Comparison of ENCODE assay signal across 25 mouse cellular contexts in genomic region chr11:32277736-32278457, GRCm38 (mm10). TPM values are rescaled to one million over a fixed set of nuclear protein-coding genes. Genes with fewer than 3 reads are reported as not detected.
A peak's percentile ranks its signal among the peaks of the same experiment; 100 is the strongest.
DNase-seq lines count a peak whose midpoint lies in the region; ATAC-seq and TF ChIP-seq lines count a peak whose summit lies in the region.
"Had no signal": no experiment of that assay in that cellular context is flagged by ENCODE, and none has a peak within 500 bp of the region (broad histone marks: within the 10 kb centered on the region; RNA-seq: fewer than 3 reads in every experiment).

No protein-coding gene starts in this region.

- 44% methylated on average over 21 of the region's 21 CpGs for WGBS in heart, embryonic 11.5 days (ENCODE audit: insufficient replicate concordance)
- 57% methylated on average over 21 of the region's 21 CpGs for WGBS in liver, embryonic 11.5 days
- 60% methylated on average over 21 of the region's 21 CpGs for WGBS in liver, embryonic 13.5 days (ENCODE audit: insufficient replicate concordance)

- no peaks in the 10 kb centered on the region for H3K4me1 ChIP-seq in heart, embryonic 11.5 days (ENCODE audit: control insufficient read depth, insufficient read depth, low read length)
- peaks cover 13% of the 10 kb centered on the region for H3K4me1 ChIP-seq in liver, embryonic 11.5 days (replicated peaks; ENCODE audit: control insufficient read depth, insufficient read depth, low read length)
- no peaks in the 10 kb centered on the region; a peak in 1 of 4 replicates for H3K4me1 ChIP-seq in ES-E14 (ENCODE audit: control insufficient read depth in 2 of 2, insufficient read depth in 2 of 2, low read length in 2 of 2, poor library complexity in 1 of 2)
- peaks cover 67% of the 10 kb centered on the region for H3K4me1 ChIP-seq in liver, embryonic 13.5 days (replicated peaks)
- H3K4me1 ChIP-seq: forebrain, embryonic 13.5 days; neural tube, embryonic 13.5 days had no signal

- peak; percentile 74 for ATAC-seq in heart, embryonic 11.5 days (replicated peaks; ENCODE audit: insufficient number of reproducible peaks, low FRiP score, low TSS enrichment)
- peak; percentile 27; the same call in 1 of the 2 replicates for ATAC-seq in liver, embryonic 11.5 days (replicated peaks; ENCODE audit: low FRiP score)
- no peak for ATAC-seq in liver, embryonic 13.5 days (ENCODE audit: low read depth)
- ATAC-seq: forebrain, embryonic 13.5 days; hindbrain, embryonic 16.5 days; intestine, postnatal 0 days had no signal

- in situ Hi-C loops in ES-E14 (cut with MboI; ENCODE audit: low sequenced_read_pairs in 2 of 2, unreplicated experiment in 2 of 2): no loop called here

- H3K4me3 ChIP-seq in heart, embryonic 11.5 days (ENCODE audit: low read depth, low read length): peak overlapping the region; percentile 33; the same call in 1 of the 2 replicates
- H3K4me3 ChIP-seq in liver, embryonic 11.5 days (ENCODE audit: low read depth, low read length): 0 out of 2 replicates have a peak overlapping the region, but pooled peaks have one; percentile 6
- H3K4me3 ChIP-seq in ES-E14 (ENCODE audit: insufficient read depth in 1 of 2, low read depth in 1 of 2, low read length in 2 of 2, poor library complexity in 1 of 2, severe bottlenecking in 1 of 2): peak overlapping the region; percentile 10 to 41; a peak in 3 of 4 replicates
- no peak overlapping the region for H3K4me3 ChIP-seq in liver, embryonic 13.5 days (replicated peaks)
- H3K4me3 ChIP-seq: forebrain, embryonic 13.5 days; neural tube, embryonic 13.5 days had no signal

- intact Hi-C loops in heart, postnatal 14 days (cut with DNase I): no loop called here

- H3K4me2 ChIP-seq in heart, embryonic 11.5 days: no peak overlapping the region; the same call in 1 of the 2 replicates
- no peak overlapping the region for H3K4me2 ChIP-seq in liver, embryonic 11.5 days
- no peak overlapping the region for H3K4me2 ChIP-seq in liver, embryonic 13.5 days
- H3K4me2 ChIP-seq: forebrain, embryonic 13.5 days; lung, embryonic 14.5 days; neural tube, embryonic 13.5 days had no signal

- DNase-seq in heart, postnatal 14 days: no peak
- DNase-seq in liver, embryonic 11.5 days (ENCODE audit: low spot score): no peak
- no peak for DNase-seq in liver
- no peak for DNase-seq in ES-E14 (ENCODE audit: low read depth, low spot score)
- no peak for DNase-seq in liver, embryonic 13.5 days
- DNase-seq in kidney, adult 11 months: no peak
- DNase-seq: adrenal gland, postnatal 25 days; cerebellum, adult 11 months; cerebellum, postnatal 10 days; embryo, embryonic 11 days; gastrocnemius, postnatal 36 days; lung, embryonic 14.5 days; lung, postnatal 36 days; thymus, postnatal 14 days had no signal

- H3K9me3 ChIP-seq in heart, embryonic 11.5 days (replicated peaks; ENCODE audit: control insufficient read depth, low read length): no peaks in the 10 kb centered on the region
- H3K9me3 ChIP-seq in liver, embryonic 11.5 days (ENCODE audit: control insufficient read depth, low read length): no peaks in the 10 kb centered on the region
- no peaks in the 10 kb centered on the region for H3K9me3 ChIP-seq in ES-E14 (ENCODE audit: control insufficient read depth, insufficient read depth, low read depth, low read length)
- no peaks in the 10 kb centered on the region for H3K9me3 ChIP-seq in liver, embryonic 13.5 days (replicated peaks)
- H3K9me3 ChIP-seq: forebrain, embryonic 13.5 days; G1E; neural tube, embryonic 13.5 days had no signal

- peaks cover 36% of the 10 kb centered on the region for H3K27me3 ChIP-seq in heart, embryonic 11.5 days (ENCODE audit: control insufficient read depth, insufficient read depth, low read length)
- H3K27me3 ChIP-seq in liver, embryonic 11.5 days (replicated peaks; ENCODE audit: control insufficient read depth, insufficient read depth, low read length): peaks cover 32% of the 10 kb centered on the region
- H3K27me3 ChIP-seq in liver, embryonic 13.5 days: peaks cover 47% of the 10 kb centered on the region

- peak overlapping the region; percentile 70 for H3K27ac ChIP-seq in heart, embryonic 11.5 days (ENCODE audit: low read depth, low read length)
- peak overlapping the region; percentile 40; the same call in 1 of the 2 replicates for H3K27ac ChIP-seq in liver, embryonic 11.5 days (ENCODE audit: low read depth, low read length)
- no peak overlapping the region for H3K27ac ChIP-seq in ES-E14 (ENCODE audit: insufficient read depth, low read depth, low read length, poor library complexity, severe bottlenecking)
- H3K27ac ChIP-seq in liver, embryonic 13.5 days: peak overlapping the region; percentile 98
- H3K27ac ChIP-seq: forebrain, embryonic 13.5 days; kidney, postnatal 0 days; neural tube, embryonic 13.5 days had no signal

- H3K36me3 ChIP-seq in heart, embryonic 11.5 days (ENCODE audit: control insufficient read depth, insufficient read depth, low read length): no peaks in the 10 kb centered on the region
- H3K36me3 ChIP-seq in liver, embryonic 11.5 days (ENCODE audit: control insufficient read depth, insufficient read depth, low read length): no peaks in the 10 kb centered on the region
- no peaks in the 10 kb centered on the region for H3K36me3 ChIP-seq in ES-E14 (ENCODE audit: control insufficient read depth, insufficient read depth, low read length, poor library complexity, severe bottlenecking)
- no peaks in the 10 kb centered on the region for H3K36me3 ChIP-seq in liver, embryonic 13.5 days
- H3K36me3 ChIP-seq: G1E; neural tube, embryonic 13.5 days had no signal

- H3K9ac ChIP-seq in heart, embryonic 11.5 days (ENCODE audit: low read depth, low read length): peak overlapping the region; percentile 52; the same call in 1 of the 2 replicates
- H3K9ac ChIP-seq in liver, embryonic 11.5 days (ENCODE audit: low read depth, low read length): peak overlapping the region; percentile 10; the same call in 1 of the 2 replicates
- H3K9ac ChIP-seq in ES-E14 (ENCODE audit: insufficient read depth, low read depth, low read length, poor library complexity, severe bottlenecking): no peak overlapping the region
- peak overlapping the region; percentile 81; the same call in 1 of the 2 replicates for H3K9ac ChIP-seq in liver, embryonic 13.5 days
- H3K9ac ChIP-seq: forebrain, embryonic 13.5 days; lung, embryonic 14.5 days; neural tube, embryonic 13.5 days had no signal

TF ChIP-seq in ES-E14, 5 proteins besides CTCF, POLR2A, EP300 and RAD21:
- no peak for TF ChIP-seq ZC3H11A (IDR thresholded peaks at IDR 0.05; ENCODE audit: borderline replicate concordance, low read depth, low read length)
- TF ChIP-seq MAFK (IDR thresholded peaks at IDR 0.05; ENCODE audit: insufficient read depth, low read depth, low read length): no peak
- TF ChIP-seq ZNF384 (IDR thresholded peaks at IDR 0.05; ENCODE audit: low read depth, low read length): no peak
- no peak for TF ChIP-seq CHD2 (IDR thresholded peaks at IDR 0.05; ENCODE audit: low read depth, low read length)
- no peak for TF ChIP-seq HCFC1 (IDR thresholded peaks at IDR 0.05; ENCODE audit: borderline replicate concordance, insufficient read depth, low read length)

RNA-seq across cellular contexts. Expression of gene Hba-x, which starts 1.7 kb away (rescaled TPM):
- polyA plus RNA-seq in heart, embryonic 11.5 days (2014; fragmentation: Nextera tagmentation; extraction: Ambion mirVana): 9,744 and 12,458 TPM in 2 replicates
- total RNA-seq in heart, postnatal 14 days (2021): not detected
- polyA plus RNA-seq in liver, embryonic 11.5 days (2014; fragmentation: Nextera tagmentation; extraction: Ambion mirVana): 4,144 and 4,673 TPM in 2 replicates
- total RNA-seq in ES-E14 (2012; rRNA removed): not detected in 2 replicates
- 289 and 430 TPM in 2 replicates for polyA plus RNA-seq in liver, embryonic 13.5 days (2015; fragmentation: Nextera tagmentation; extraction: Ambion mirVana)
- total RNA-seq: adrenal gland, postnatal 25 days; G1E; gastrocnemius, postnatal 36 days; layer of hippocampus, adult 18-20 months; layer of hippocampus, postnatal 25 days; left cerebral cortex, postnatal 10 days had no signal
- polyA plus RNA-seq: small intestine, adult 2 months had no signal

RNA-seq across cellular contexts. Expression of gene Hba-a1, which starts 5.4 kb away (rescaled TPM):
- polyA plus RNA-seq in heart, embryonic 11.5 days (2014; fragmentation: Nextera tagmentation; extraction: Ambion mirVana): 8,943 and 11,032 TPM in 2 replicates
- total RNA-seq in heart, postnatal 14 days (2021): over 10,000 TPM; 19,140 to 26,056 TPM
- 12,698 and 12,741 TPM in 2 replicates for polyA plus RNA-seq in liver, embryonic 11.5 days (2014; fragmentation: Nextera tagmentation; extraction: Ambion mirVana)
- not detected in 2 replicates for total RNA-seq in ES-E14 (2012; rRNA removed)
- polyA plus RNA-seq in liver, embryonic 13.5 days (2015; fragmentation: Nextera tagmentation; extraction: Ambion mirVana): 56,818 and 64,288 TPM in 2 replicates

RNA-seq across cellular contexts. Expression of gene Hbq1b, which starts 8.9 kb away (rescaled TPM):
- polyA plus RNA-seq in heart, embryonic 11.5 days (2014; fragmentation: Nextera tagmentation; extraction: Ambion mirVana): 23.0 and 24.4 TPM in 2 replicates
- 1 to 10 TPM; 2.9 TPM for total RNA-seq in heart, postnatal 14 days (2021)
- 43.6 and 45.8 TPM in 2 replicates for polyA plus RNA-seq in liver, embryonic 11.5 days (2014; fragmentation: Nextera tagmentation; extraction: Ambion mirVana)
- total RNA-seq in ES-E14 (2012; rRNA removed): 0.80 TPM in 1 of 2 replicates, not detected in the other
- 111 and 141 TPM in 2 replicates for polyA plus RNA-seq in liver, embryonic 13.5 days (2015; fragmentation: Nextera tagmentation; extraction: Ambion mirVana)
- total RNA-seq: gastrocnemius, postnatal 36 days had no signal
- polyA plus RNA-seq: intestine, postnatal 0 days; small intestine, adult 2 months had no signal

RNA-seq across cellular contexts. Expression of gene Nprl3, which starts 10.4 kb away (rescaled TPM):
- 26.1 and 34.6 TPM in 2 replicates for polyA plus RNA-seq in heart, embryonic 11.5 days (2014; fragmentation: Nextera tagmentation; extraction: Ambion mirVana)
- total RNA-seq in heart, postnatal 14 days (2021): 10 to 100 TPM; 24.9 to 29.3 TPM
- polyA plus RNA-seq in liver, embryonic 11.5 days (2014; fragmentation: Nextera tagmentation; extraction: Ambion mirVana): 31.0 and 38.1 TPM in 2 replicates
- 47.2 and 67.0 TPM in 2 replicates for total RNA-seq in ES-E14 (2012; rRNA removed)
- polyA plus RNA-seq in liver, embryonic 13.5 days (2015; fragmentation: Nextera tagmentation; extraction: Ambion mirVana): 27.5 and 29.7 TPM in 2 replicates

RNA-seq across cellular contexts. Expression of gene Hba-a2, which starts 18.4 kb away (rescaled TPM):
- 18,841 and 22,217 TPM in 2 replicates for polyA plus RNA-seq in heart, embryonic 11.5 days (2014; fragmentation: Nextera tagmentation; extraction: Ambion mirVana)
- total RNA-seq in heart, postnatal 14 days (2021): over 10,000 TPM; 17,559 to 24,540 TPM
- 25,282 and 25,421 TPM in 2 replicates for polyA plus RNA-seq in liver, embryonic 11.5 days (2014; fragmentation: Nextera tagmentation; extraction: Ambion mirVana)
- 1.1 TPM in 1 of 2 replicates, not detected in the other for total RNA-seq in ES-E14 (2012; rRNA removed)
- 140,141 and 155,581 TPM in 2 replicates for polyA plus RNA-seq in liver, embryonic 13.5 days (2015; fragmentation: Nextera tagmentation; extraction: Ambion mirVana)
